Mouse (Mus musculus) liver, embryonic 14.5 days (tissue): ENCODE data around the gene Mad1l1.

Experiments
- CTCF ChIP-seq: IDR thresholded peaks from 2 replicates; pipeline ENCODE4 v1.5.1; 2016; ENCODE audit warnings: antibody characterized with exemption, low read depth, control low read depth
- EP300 ChIP-seq: IDR thresholded peaks from 2 replicates; pipeline ENCODE4 v1.6.1; 2016; ENCODE audit warnings: antibody characterized with exemption, low read depth

- TF ChIP-seq CTCF (no peak), EP300 (no peak)
These were observed 146.4 kb downstream of the Mad1l1 start for GRCm38 (mm10) chr5:140174814-140175490.
